Mouse (Mus musculus): ENCODE data around the gene Flg2.

Flg2 gene

DNA sequence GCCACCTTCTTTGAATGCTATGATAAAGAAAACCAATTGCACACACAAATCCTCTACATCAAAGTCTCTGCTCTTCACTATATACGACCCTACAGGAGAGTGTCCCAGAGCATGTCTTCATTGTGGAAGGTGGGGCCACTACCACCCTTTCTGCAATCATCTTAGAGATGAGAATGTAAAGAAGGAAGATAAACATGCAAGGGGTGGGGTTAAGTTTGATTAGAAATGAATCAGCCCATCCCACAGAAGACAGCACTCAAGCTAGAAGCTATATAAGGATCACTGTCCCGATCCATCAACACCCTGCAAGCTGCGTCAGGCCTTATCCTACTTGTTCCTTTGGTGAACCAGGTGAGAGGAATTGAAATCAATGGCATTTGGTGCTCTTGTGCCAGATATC is at the start of gene Flg2:
Gene Flg2, plus strand, starts transcription at position 301 of the 400 bp plus-strand sequence.
- DNase-seq (ENCODE audit: low spot score in 2 of 2), result no peak

DNA sequence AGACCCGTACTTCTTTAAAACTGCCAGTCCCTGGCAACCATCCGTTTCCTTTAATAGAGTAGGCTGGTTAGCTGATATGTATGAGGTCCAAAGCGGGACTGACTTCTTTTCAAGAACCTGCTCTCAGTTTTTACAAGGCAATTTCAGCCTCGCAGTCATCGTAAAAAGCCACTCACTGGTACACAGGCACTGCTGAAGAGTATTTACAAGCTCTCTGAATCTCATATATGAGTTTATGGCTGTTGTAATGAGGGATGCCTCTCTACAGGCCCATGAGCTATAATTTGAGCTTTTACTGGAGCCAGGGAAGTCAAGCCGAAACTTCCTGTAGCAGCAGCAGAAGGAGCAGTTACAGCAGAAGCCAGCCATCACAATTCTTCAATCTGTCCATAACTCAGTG is 34.6 kb upstream of the Flg2 start:
- DNase-seq (ENCODE audit: low spot score in 2 of 2), result no peak

DNA sequence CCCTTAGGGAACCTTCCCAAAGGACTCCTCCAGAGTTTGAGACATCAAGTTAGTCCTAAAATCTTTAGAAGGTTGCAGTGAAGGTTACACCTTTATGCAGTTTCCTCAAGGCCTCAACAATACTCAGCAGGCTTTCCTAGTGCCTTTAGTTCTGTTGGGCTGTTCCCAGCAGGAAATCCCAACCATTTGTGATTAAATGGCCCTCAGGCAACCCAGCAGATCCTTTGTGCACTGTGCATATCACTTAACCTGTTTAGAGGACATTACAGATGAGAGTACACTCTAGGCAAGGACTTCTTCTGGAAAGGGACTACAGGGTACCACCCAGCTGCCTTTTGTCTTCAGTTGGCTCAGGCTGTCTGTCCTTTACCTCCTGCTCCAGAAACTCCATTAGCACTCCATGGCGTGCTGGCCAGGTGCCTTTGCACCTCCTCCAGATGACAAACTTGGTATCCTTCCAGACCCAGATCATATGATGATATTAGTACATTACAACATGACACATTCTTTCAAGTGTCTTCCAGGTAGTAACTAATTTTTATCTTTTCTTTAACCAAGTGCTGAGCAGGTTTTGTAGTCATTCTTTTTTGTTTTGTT is 34.0 kb upstream of the Flg2 start:
- no peak for DNase-seq (ENCODE audit: low spot score in 2 of 2)

DNA sequence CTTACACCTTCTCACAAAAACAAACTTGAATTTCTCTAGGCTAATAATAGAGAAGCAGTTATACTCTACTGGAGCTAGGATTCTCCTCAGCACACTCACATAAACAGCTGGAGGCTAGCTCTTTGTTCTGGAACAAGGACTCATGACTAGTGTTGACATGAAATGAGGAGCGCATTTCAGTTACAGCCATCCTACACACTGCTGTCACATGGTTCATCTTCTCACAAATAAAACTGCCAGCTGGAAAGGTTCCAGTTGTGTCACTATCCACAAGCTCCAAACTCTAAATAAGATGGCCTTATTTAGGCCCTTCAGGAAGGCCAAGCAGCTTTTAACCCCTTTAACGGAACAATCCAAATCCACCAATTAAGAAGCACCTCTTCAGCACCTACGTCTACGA is 16.2 kb upstream of the Flg2 start:
- no peak for DNase-seq (ENCODE audit: low spot score in 2 of 2)

DNA sequence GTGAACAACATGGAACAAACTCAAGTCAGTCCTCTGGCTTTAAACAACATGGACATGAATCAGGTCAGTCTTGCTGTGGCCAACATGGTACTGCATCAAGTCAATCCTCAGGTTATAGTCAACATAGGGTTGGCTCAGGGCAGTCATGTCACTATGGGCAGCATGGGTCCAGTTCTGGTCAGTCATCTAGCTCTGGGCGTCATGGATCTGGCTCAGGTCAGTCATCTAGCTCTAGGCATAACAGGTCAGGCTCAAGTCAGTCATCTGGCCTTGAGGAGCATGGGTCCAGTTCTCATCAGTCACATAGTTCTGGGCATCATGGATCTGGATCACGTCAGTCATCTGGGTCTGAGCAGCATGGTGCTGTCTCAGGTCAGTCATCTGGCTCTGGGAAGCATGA is 4.9 kb downstream of the Flg2 start:
- DNase-seq (ENCODE audit: low spot score in 2 of 2), result no peak

DNA sequence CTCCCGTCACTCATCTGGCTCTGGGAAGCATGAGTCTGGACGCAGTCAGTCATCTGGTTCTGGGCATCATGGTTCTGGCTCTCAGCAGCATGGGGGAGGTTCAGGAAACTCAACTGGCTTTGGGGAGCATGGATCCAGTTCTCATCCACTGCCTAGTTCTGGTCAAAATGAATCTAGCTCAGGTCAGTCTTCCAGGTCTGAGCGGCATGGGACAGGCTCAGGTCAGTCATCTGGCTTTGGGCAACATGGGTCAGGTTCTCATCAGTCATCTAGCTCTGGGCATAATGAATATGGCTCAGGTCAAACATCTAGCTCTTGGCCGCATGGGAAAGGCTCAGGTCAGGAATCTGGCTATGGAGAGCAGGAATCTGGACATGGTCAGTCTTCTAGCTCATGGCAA is 5.4 kb downstream of the Flg2 start:
- DNase-seq (ENCODE audit: low spot score in 2 of 2), result no peak
